Mouse (Mus musculus): ENCODE measurements around the gene Lrrc72. TPM values are rescaled to one million over a fixed set of nuclear protein-coding genes. Genes with fewer than 3 reads are reported as not detected.

Lrrc72 gene
- total RNA-seq, 2 experiments from 2014 or later: not detected

DNA sequence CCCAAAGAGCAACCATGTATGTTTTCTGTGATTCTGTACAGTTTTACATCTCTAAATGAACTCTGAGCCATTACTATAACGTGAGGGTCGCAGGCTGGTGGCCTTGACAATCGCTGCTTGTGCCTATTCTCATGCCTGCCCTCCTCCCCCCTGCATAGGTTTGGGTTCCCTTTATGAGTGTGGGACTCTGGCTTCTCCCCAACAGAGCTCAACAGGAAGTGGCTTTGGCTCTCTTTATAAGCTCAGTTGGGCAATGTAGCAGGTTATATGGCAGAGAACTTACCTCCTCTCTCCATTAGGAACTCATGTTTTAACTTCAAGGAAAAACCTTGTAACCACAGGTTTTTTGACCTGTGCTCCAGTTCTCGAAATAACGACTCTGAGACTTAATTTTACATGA lies 62.9 kb downstream of the Lrrc72 start:
- no peak for DNase-seq (ENCODE audit: low spot score in 2 of 2)

DNA sequence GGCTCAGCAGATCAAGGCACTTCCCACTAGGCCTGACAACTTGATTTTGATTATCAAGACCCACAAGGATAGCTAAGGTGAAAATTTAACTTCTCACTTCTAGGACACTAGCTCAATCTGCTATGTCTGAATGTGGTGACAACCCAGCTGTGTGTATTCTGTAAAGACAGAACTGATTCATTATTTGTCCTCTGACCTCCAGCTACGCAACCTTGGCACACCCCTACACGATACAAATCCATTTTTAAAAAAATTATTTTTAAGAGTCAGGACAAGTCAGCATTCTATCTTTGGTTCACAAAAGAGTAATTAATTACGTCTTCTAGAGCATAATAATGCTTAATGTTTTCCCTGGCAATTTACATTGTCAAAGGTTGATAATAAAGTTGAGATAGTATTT lies 63.6 kb downstream of the Lrrc72 start:
- DNase-seq (ENCODE audit: low spot score in 2 of 2): no peak

DNA sequence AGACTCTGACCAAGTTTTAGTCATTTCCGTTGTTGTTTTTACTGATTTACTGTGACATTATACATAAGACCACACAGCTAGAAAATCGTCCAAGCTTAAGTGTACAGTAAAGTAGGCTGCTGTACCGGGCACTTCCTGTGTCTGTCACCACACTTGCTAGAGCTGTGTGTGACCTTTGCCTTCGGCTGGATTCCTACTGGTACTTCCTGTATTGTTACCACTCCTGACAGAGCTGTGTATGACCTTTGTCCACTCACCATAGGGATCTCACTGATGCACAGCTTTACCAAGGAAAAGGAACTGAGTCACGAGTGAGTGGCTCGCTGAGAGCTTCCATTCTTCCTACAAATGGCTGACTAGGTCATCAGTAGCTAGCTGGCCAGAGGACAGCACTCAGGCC lies 66.1 kb downstream of the Lrrc72 start:
- no peak for DNase-seq (ENCODE audit: low spot score in 2 of 2)

DNA sequence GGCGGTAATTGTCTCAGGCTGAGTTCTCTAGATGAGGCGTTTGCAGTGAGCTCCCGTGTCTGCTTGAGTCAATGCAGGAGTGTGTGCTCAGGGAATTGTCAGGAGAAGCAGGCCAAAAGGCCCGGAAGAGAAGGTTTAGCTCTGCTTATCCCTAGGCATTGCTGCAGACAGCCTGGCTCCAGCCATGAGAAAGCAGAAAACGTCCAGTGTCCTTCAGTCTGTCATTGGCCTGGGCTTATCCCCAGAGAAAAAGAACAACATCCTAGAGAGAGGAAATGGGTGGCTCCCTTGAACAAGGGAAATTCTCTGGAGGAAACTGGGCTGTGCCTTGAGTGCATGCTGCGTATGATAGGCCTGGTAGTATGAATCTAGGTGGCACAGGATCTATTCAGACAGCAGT lies 70.6 kb downstream of the Lrrc72 start:
- no peak for DNase-seq (ENCODE audit: low spot score in 2 of 2)

DNA sequence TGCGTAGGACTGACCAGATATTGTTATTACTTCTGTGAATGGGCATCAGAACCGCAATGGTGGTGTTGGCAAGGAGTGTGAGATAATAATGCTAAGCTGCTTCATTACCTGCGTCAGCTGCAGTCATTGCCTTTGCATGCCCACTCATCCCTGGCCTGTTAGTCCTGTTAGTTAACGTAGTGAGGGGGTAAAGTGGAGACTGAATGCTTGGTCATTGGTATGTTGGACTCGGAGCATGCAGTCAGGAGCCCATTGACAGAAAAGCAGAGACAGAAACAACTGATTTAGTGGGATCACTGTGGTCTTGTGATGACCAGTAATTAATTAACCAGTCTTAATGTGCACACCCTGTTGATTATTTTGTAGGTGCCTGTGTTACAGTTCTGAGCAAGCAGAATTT lies 76.0 kb downstream of the Lrrc72 start:
- no peak for DNase-seq (ENCODE audit: low spot score in 2 of 2)

DNA sequence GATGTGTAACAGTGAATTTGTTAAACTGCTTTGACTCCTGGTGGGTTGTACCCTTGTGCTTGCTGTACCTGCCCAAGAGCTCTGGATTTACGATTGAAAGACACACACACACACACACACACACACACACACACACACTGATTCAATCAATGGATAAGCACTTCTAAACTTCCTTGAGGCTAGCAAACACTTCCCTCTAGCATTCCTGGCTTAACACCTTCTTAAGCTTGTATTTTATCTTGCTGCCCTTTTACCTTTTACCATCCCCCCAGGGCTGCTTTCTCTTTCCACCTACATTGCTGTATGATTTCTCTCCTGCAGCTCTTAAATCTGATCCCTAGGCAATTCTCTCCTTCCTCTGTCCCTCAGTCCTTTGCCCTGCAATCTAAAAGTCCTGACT lies 87.9 kb downstream of the Lrrc72 start:
- DNase-seq (ENCODE audit: low spot score in 2 of 2): no peak

DNA sequence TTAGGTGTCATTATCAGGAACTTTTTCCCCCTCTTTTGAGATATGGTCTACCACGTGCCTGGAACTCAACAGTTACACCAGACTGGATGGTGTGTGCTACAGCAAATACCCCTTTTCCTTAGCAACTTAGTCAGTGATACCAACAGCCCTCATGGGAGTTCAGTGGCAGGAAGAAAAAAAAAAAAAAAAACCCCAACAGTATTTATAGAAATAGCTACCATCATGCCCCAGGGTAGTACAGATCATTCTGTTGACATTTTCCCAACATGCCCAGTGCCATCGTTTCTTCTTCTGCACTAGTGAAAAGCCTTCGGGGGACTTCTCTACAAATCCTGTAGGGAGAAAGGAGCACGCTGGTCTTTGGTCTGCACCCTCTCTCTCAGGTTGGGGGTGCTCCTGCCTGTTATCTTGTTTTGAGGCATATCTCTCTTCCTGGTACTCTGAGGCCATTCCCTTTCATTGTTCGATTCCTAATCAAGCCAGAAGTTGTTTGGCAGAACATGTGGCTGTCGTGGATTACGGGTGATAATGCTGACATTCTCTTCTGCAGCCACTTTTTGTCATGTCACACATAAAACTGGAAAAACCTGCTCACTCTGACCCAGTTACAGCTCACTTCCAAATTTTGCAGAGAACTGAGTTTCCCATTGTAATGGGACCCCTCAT lies 88.9 kb downstream of the Lrrc72 start:
- no peak for DNase-seq (ENCODE audit: low spot score in 2 of 2)

Other genes starting within 250 kb of the Lrrc72 start
- 100 to 1,000 TPM; 297 to 309 TPM for gene Tspan13, start 210.9 kb downstream of the Lrrc72 start, total RNA-seq (2021)
- 10 to 100 TPM; 53.7 to 55.5 TPM for gene Ankmy2, start 96.3 kb downstream of the Lrrc72 start, total RNA-seq (2021)
- 100 to 1,000 TPM; 140 to 147 TPM for gene Bzw2, start 95.3 kb downstream of the Lrrc72 start, total RNA-seq (2021)
- 10 to 100 TPM in 1 of 2 experiments, 1 to 10 TPM in 1; 4.6 to 11.7 TPM for gene Sostdc1, start 60.7 kb upstream of the Lrrc72 start, total RNA-seq (2021)
- gene Ispd, start 128.1 kb upstream of the Lrrc72 start, total RNA-seq (2021): 10 to 100 TPM; 12.1 to 13.7 TPM
- 1 to 10 TPM; 2.4 to 2.5 TPM for gene D630036H23Rik, start 128.8 kb upstream of the Lrrc72 start, total RNA-seq (2021)